Mouse (Mus musculus) thymus, postnatal 36 days (tissue): ENCODE results near the gene Usp3.

Source experiments
- DNase-seq, 2 experiments: peaks; one replicate each; pipeline ENCODE4 v3.0.0; 2022; ENCODE audit warnings: mixed read lengths in 2 of 2

Gene Usp3

GRCm38 (mm10) chr9:66506424-66506823, 86.5 kb downstream of the Usp3 start:
- DNase-seq: no peak

GRCm38 (mm10) chr9:66506011-66506410, 86.9 kb downstream of the Usp3 start:
- no peak for DNase-seq

GRCm38 (mm10) chr9:66505141-66505917, 87.6 kb downstream of the Usp3 start:
- peak; percentile 66 to 79 for DNase-seq

GRCm38 (mm10) chr9:66504518-66504917, 88.4 kb downstream of the Usp3 start:
- DNase-seq: no peak

- DNase-seq: peak; percentile 44 to 58
Measured at GRCm38 (mm10) chr9:66503879-66504411, 89.0 kb downstream of the Usp3 start.

- no peak for DNase-seq
Measured at GRCm38 (mm10) chr9:66501248-66501647, 91.7 kb downstream of the Usp3 start.

- DNase-seq: no peak
Measured at GRCm38 (mm10) chr9:66493992-66494391, 99.0 kb downstream of the Usp3 start.

GRCm38 (mm10) chr9:66492361-66492760, 100.6 kb downstream of the Usp3 start:
- DNase-seq: no peak

GRCm38 (mm10) chr9:66488786-66489185, 104.2 kb downstream of the Usp3 start:
- DNase-seq: no peak

- no peak for DNase-seq
Measured at GRCm38 (mm10) chr9:66483429-66483828, 109.5 kb downstream of the Usp3 start.

- DNase-seq: no peak
Measured at GRCm38 (mm10) chr9:66477785-66478184, 115.2 kb downstream of the Usp3 start.

- peak; percentile 21 for DNase-seq
Measured at GRCm38 (mm10) chr9:66465087-66465486, 127.9 kb downstream of the Usp3 start.
